Mouse (Mus musculus) forebrain, postnatal 0 days (tissue): ENCODE data around the gene Alx1. TPM values are rescaled to one million over a fixed set of nuclear protein-coding genes. Genes with fewer than 3 reads are reported as not detected.

Experiments
- ATAC-seq: fragments of 200-750 bp; cut with Nextera tagmentation; 2 replicates; pipeline ENCODE4 v1.8.0; 2017; ENCODE audit warnings: mild to moderate bottlenecking, moderate library complexity
- DNase-seq: peaks from one replicate; pipeline ENCODE4 v3.0.0-alpha.2; 2015
- H3K27ac ChIP-seq: fragments of 300-500 bp; sonication (generic); 2 replicates; pipeline ENCODE4 v1.5.1; 2014; ENCODE audit warnings: low read depth, mild to moderate bottlenecking, antibody characterized with exemption, low read length, moderate library complexity, mixed read lengths
- H3K27me3 ChIP-seq: fragments of 300-500 bp; sonication (generic); 2 replicates; pipeline ENCODE4 v1.6.1; 2014; ENCODE audit warnings: mild to moderate bottlenecking, low read length, mixed read lengths; ENCODE audit not compliant: insufficient read depth
- H3K36me3 ChIP-seq: fragments of 300-500 bp; sonication (generic); 2 replicates; pipeline ENCODE4 v1.6.1; 2014; ENCODE audit warnings: mild to moderate bottlenecking, moderate library complexity; ENCODE audit not compliant: insufficient read depth
- H3K4me1 ChIP-seq: fragments of 300-500 bp; sonication (generic); 2 replicates; pipeline ENCODE4 v1.6.1; 2014; ENCODE audit warnings: antibody characterized with exemption; ENCODE audit not compliant: insufficient read depth
- H3K4me2 ChIP-seq: fragments of 300-500 bp; sonication (generic); 2 replicates; pipeline ENCODE4 v1.6.1; 2014; ENCODE audit warnings: low read depth, mild to moderate bottlenecking, moderate library complexity
- H3K4me3 ChIP-seq: fragments of 300-500 bp; sonication (generic); 2 replicates; pipeline ENCODE4 v1.5.1; 2014; ENCODE audit warnings: low read depth, low read length, mixed read lengths
- H3K9ac ChIP-seq: fragments of 300-500 bp; sonication (generic); 2 replicates; pipeline ENCODE4 v1.6.1; 2014; ENCODE audit warnings: mild to moderate bottlenecking
- H3K9me3 ChIP-seq: fragments of 300-500 bp; sonication (generic); 2 replicates; pipeline ENCODE4 v1.6.1; 2016; ENCODE audit warnings: low read length
- CTCF ChIP-seq: sonication (generic); IDR thresholded peaks from 2 replicates; pipeline ENCODE4 v1.5.1; 2016; ENCODE audit warnings: antibody characterized with exemption, control low read depth, low read depth
- WGBS: fragments of 180-500 bp; shearing (Covaris S2); extraction: QIAGEN DNeasy Blood & Tissue Kit; methylation state at CpG from one replicate; pipeline ENCODE4 v1.1.7; 2014; 5-methylcytosine and 5-hydroxymethylcytosine counted together
- polyA plus RNA-seq: library from polyadenylated mRNA; unstranded; fragments of >200 nt; fragmentation: Nextera tagmentation; extraction: Ambion mirVana; gene quantifications from 2 replicates; pipeline ENCODE4 v1.2.1, GENCODE M21; 2015
- total RNA-seq: library from RNA; depleted of rRNA; stranded (reverse); fragments of >200 nt; gene quantifications from 2 replicates; pipeline ENCODE4 v1.2.3, GENCODE M21; 2014; rRNA removed

Gene Alx1
- total RNA-seq (0.31 and 1.3 TPM in 2 replicates), polyA plus RNA-seq (0.43 and 0.98 TPM in 2 replicates)

- H3K27me3 ChIP-seq: peaks cover 70% of the 10 kb centered on the region
- H3K4me2 ChIP-seq: no peak within 1 kb of the TSS
- DNase-seq (no peak), ATAC-seq (no peak)
- H3K9ac ChIP-seq: no peak within 1 kb of the TSS
- H3K9me3 ChIP-seq: no peaks in the 10 kb centered on the region
- no peaks in the 10 kb centered on the region for H3K4me1 ChIP-seq
- no peak for TF ChIP-seq CTCF
- H3K27ac ChIP-seq: no peak within 1 kb of the TSS
- 2% methylated on average over 32 of the region's 32 CpGs for WGBS
- H3K4me3 ChIP-seq: no peak within 1 kb of the TSS
- no peaks in the 10 kb centered on the region for H3K36me3 ChIP-seq
Observed at GRCm38 (mm10) chr10:103029730-103030490, at the start of gene Alx1. TSS of gene Alx1 (minus strand) at chr10:103030215.

- Histone ChIP-seq H3K9ac (no peak overlapping the region), H3K9me3 (no peaks in the 10 kb centered on the region), H3K4me1 (no peaks in the 10 kb centered on the region), H3K36me3 (no peaks in the 10 kb centered on the region), H3K4me2 (no peak overlapping the region), H3K27ac (no peak overlapping the region), H3K27me3 (no peaks in the 10 kb centered on the region), H3K4me3 (no peak overlapping the region)
- 86% methylated on average over 2 of the region's 2 CpGs for WGBS
- TF ChIP-seq CTCF: no peak
- ATAC-seq (no peak), DNase-seq (no peak)
Observed at GRCm38 (mm10) chr10:103049593-103049992, 19.6 kb upstream of the Alx1 start.

GRCm38 (mm10) chr10:103046623-103047022 is 16.6 kb upstream of the Alx1 start:
- no peak overlapping the region for H3K9ac ChIP-seq
- H3K4me2 ChIP-seq: no peak overlapping the region
- TF ChIP-seq CTCF: no peak
- H3K27ac ChIP-seq: no peak overlapping the region
- DNase-seq (no peak), ATAC-seq (no peak)
- no peaks in the 10 kb centered on the region for H3K9me3 ChIP-seq
- 72% methylated on average over 3 of the region's 3 CpGs for WGBS
- no peaks in the 10 kb centered on the region for H3K27me3 ChIP-seq
- no peaks in the 10 kb centered on the region for H3K36me3 ChIP-seq
- no peaks in the 10 kb centered on the region for H3K4me1 ChIP-seq
- H3K4me3 ChIP-seq: no peak overlapping the region

- Histone ChIP-seq H3K4me3 (no peak overlapping the region), H3K4me1 (no peaks in the 10 kb centered on the region), H3K36me3 (no peaks in the 10 kb centered on the region), H3K27me3 (no peaks in the 10 kb centered on the region), H3K27ac (no peak overlapping the region), H3K4me2 (no peak overlapping the region), H3K9ac (no peak overlapping the region), H3K9me3 (no peaks in the 10 kb centered on the region)
- 59% methylated on average over 2 of the region's 2 CpGs for WGBS
- no peak for ATAC-seq
- no peak for TF ChIP-seq CTCF
- DNase-seq: no peak
Observed at GRCm38 (mm10) chr10:103045019-103045418, 15.0 kb upstream of the Alx1 start.

- no peaks in the 10 kb centered on the region for H3K9me3 ChIP-seq
- H3K4me1 ChIP-seq: no peaks in the 10 kb centered on the region
- no peak overlapping the region for H3K4me2 ChIP-seq
- no peak overlapping the region for H3K27ac ChIP-seq
- 2% methylated on average over 14 of the region's 14 CpGs for WGBS
- H3K4me3 ChIP-seq: no peak overlapping the region
- H3K36me3 ChIP-seq: no peaks in the 10 kb centered on the region
- ATAC-seq (peak; percentile 54), DNase-seq (no peak)
- no peak overlapping the region for H3K9ac ChIP-seq
- TF ChIP-seq CTCF: no peak
- H3K27me3 ChIP-seq: peaks cover 59% of the 10 kb centered on the region
Observed at GRCm38 (mm10) chr10:103035002-103035640, 5.1 kb upstream of the Alx1 start.

- Histone ChIP-seq H3K27ac (no peak overlapping the region), H3K36me3 (no peaks in the 10 kb centered on the region), H3K4me2 (no peak overlapping the region), H3K4me3 (no peak overlapping the region), H3K9ac (no peak overlapping the region), H3K9me3 (no peaks in the 10 kb centered on the region), H3K4me1 (no peaks in the 10 kb centered on the region), H3K27me3 (peaks cover 73% of the 10 kb centered on the region)
- DNase-seq (peak; percentile 39), ATAC-seq (no peak)
- WGBS: 3% methylated on average over 11 of the region's 11 CpGs
- TF ChIP-seq CTCF: no peak
Observed at GRCm38 (mm10) chr10:103030931-103031330, 916 bp upstream of the Alx1 start.

GRCm38 (mm10) chr10:103029132-103029729 is 784 bp downstream of the Alx1 start:
- Histone ChIP-seq H3K9me3 (no peaks in the 10 kb centered on the region), H3K9ac (no peak overlapping the region), H3K36me3 (no peaks in the 10 kb centered on the region), H3K4me3 (no peak overlapping the region), H3K27ac (no peak overlapping the region), H3K4me2 (no peak overlapping the region), H3K4me1 (no peaks in the 10 kb centered on the region), H3K27me3 (peaks cover 64% of the 10 kb centered on the region)
- DNase-seq (peak; percentile 68), ATAC-seq (peak; percentile 12; the same call in 1 of the 2 replicates)
- 2% methylated on average over 23 of the region's 23 CpGs for WGBS
- no peak for TF ChIP-seq CTCF
